Mouse (Mus musculus) MEL (cell line): ENCODE measurements around the gene Tmem178b. TPM values are rescaled to one million over a fixed set of nuclear protein-coding genes. Genes with fewer than 3 reads are reported as not detected.

Experiments used
- DNase-seq: peaks from one replicate; pipeline ENCODE4 v3.0.0; 2011; ENCODE audit warnings: low read depth, low spot score
- H3K27ac ChIP-seq: 2 replicates; pipeline ENCODE4 v1.5.1; 2012; ENCODE audit warnings: low read depth, mild to moderate bottlenecking, control low read depth, low read length, moderate library complexity; ENCODE audit not compliant: control insufficient read depth
- H3K27me3 ChIP-seq, 2 experiments: fragments of 150-350 bp in 1 of 2; sonication (generic) in 1 of 2; 2 replicates each; pipeline ENCODE4 v1.6.1; 2012; ENCODE audit warnings: low read length in 2 of 2, mild to moderate bottlenecking in 2 of 2, improper control_type of control experiment in 1 of 2, moderate library complexity in 1 of 2; ENCODE audit not compliant: insufficient read depth in 2 of 2, control insufficient read depth in 1 of 2
- H3K36me3 ChIP-seq, 2 experiments: 2 replicates each; pipeline ENCODE4 v1.6.1; 2012 to 2014; ENCODE audit warnings: low read length in 2 of 2, improper control_type of control experiment in 1 of 2, inconsistent platforms in 1 of 2, mild to moderate bottlenecking in 1 of 2; ENCODE audit not compliant: insufficient read depth in 2 of 2, control insufficient read depth in 1 of 2
- H3K4me1 ChIP-seq, 2 experiments: fragments of 150-350 bp in 1 of 2; sonication (generic) in 1 of 2; 2 replicates each; pipeline ENCODE4 v1.6.1; 2012; ENCODE audit warnings: low read length in 2 of 2, improper control_type of control experiment in 1 of 2, mild to moderate bottlenecking in 1 of 2; ENCODE audit not compliant: insufficient read depth in 2 of 2, control insufficient read depth in 1 of 2
- H3K4me3 ChIP-seq, 2 experiments: fragments of 150-350 bp in 1 of 2; sonication (generic) in 1 of 2; 2 replicates each; pipeline ENCODE4 v1.5.1; 2012; ENCODE audit warnings: low read depth in 2 of 2, low read length in 2 of 2, mild to moderate bottlenecking in 2 of 2, moderate library complexity in 2 of 2, control low read depth in 1 of 2, improper control_type of control experiment in 1 of 2; ENCODE audit not compliant: control insufficient read depth in 1 of 2, insufficient read depth in 1 of 2
- H3K79me2 ChIP-seq: 2 replicates; pipeline ENCODE4 v1.6.1; 2012; ENCODE audit warnings: mild to moderate bottlenecking, low read length, moderate library complexity; ENCODE audit not compliant: control insufficient read depth, poor library complexity, insufficient read depth
- H3K9ac ChIP-seq: 2 replicates; pipeline ENCODE4 v1.6.1; 2012; ENCODE audit warnings: low read depth, mild to moderate bottlenecking, control low read depth, low read length, moderate library complexity; ENCODE audit not compliant: control insufficient read depth, poor library complexity, severe bottlenecking
- H3K9me3 ChIP-seq: fragments of 150-350 bp; sonication (generic); replicated peaks from 2 replicates; pipeline ENCODE4 v1.6.1; 2012; ENCODE audit warnings: mild to moderate bottlenecking, low read length, improper control_type of control experiment, moderate library complexity; ENCODE audit not compliant: insufficient read depth
- CHD1 ChIP-seq: IDR thresholded peaks from 2 replicates; pipeline ENCODE4 v1.6.1; 2012; ENCODE audit warnings: low read depth, mild to moderate bottlenecking, inconsistent platforms, low read length, improper control_type of control experiment
- ELF1 ChIP-seq: IDR thresholded peaks from 2 replicates; pipeline ENCODE4 v1.6.1; 2014; ENCODE audit warnings: low read depth, mild to moderate bottlenecking, inconsistent platforms, low read length, improper control_type of control experiment, moderate library complexity
- ETS1 ChIP-seq: IDR thresholded peaks from 2 replicates; pipeline ENCODE4 v1.6.1; 2012; ENCODE audit warnings: low read depth, mild to moderate bottlenecking, inconsistent platforms, low read length, improper control_type of control experiment, moderate library complexity
- JUND ChIP-seq: IDR thresholded peaks from 2 replicates; pipeline ENCODE4 v1.6.1; 2011; ENCODE audit warnings: low read depth, mild to moderate bottlenecking, improper control_type of control experiment, low read length
- KAT2A ChIP-seq: conservative IDR thresholded peaks from 2 replicates; pipeline ENCODE4 v1.6.1; 2012; ENCODE audit warnings: low read depth, low read length, improper control_type of control experiment, inconsistent platforms
- MEF2A ChIP-seq: IDR thresholded peaks from 2 replicates; pipeline ENCODE4 v1.6.1; 2014; ENCODE audit warnings: low read depth, mild to moderate bottlenecking, inconsistent platforms, low read length, improper control_type of control experiment; ENCODE audit not compliant: poor library complexity, insufficient replicate concordance, severe bottlenecking; ENCODE audit errors: extremely low read depth
- MYB ChIP-seq: IDR thresholded peaks from 2 replicates; pipeline ENCODE4 v1.6.1; 2011; ENCODE audit warnings: mild to moderate bottlenecking, low read depth, low read length, improper control_type of control experiment
- NELFE ChIP-seq: IDR thresholded peaks from 2 replicates; pipeline ENCODE4 v1.6.1; 2011; ENCODE audit warnings: low read depth, low read length, improper control_type of control experiment
- NRF1 ChIP-seq: IDR thresholded peaks from 2 replicates; pipeline ENCODE4 v1.6.1; 2014; ENCODE audit warnings: low read depth, mild to moderate bottlenecking, inconsistent platforms, low read length, improper control_type of control experiment, moderate library complexity; ENCODE audit not compliant: poor library complexity, insufficient read depth, severe bottlenecking
- POLR2AphosphoS2 ChIP-seq: IDR thresholded peaks from 2 replicates; pipeline ENCODE4 v1.6.1; 2011; ENCODE audit warnings: low read length, improper control_type of control experiment
- POLR2AphosphoS5 ChIP-seq: IDR thresholded peaks from 2 replicates; pipeline ENCODE4 v1.6.1; 2012; ENCODE audit warnings: low read depth, borderline replicate concordance, mild to moderate bottlenecking, inconsistent platforms, low read length, moderate library complexity, mixed read lengths
- RCOR1 ChIP-seq: IDR thresholded peaks from 2 replicates; pipeline ENCODE4 v1.6.1; 2012; ENCODE audit warnings: low read depth, mild to moderate bottlenecking, inconsistent platforms, low read length, improper control_type of control experiment
- TAL1 ChIP-seq: IDR thresholded peaks from 2 replicates; pipeline ENCODE4 v1.6.1; 2012; ENCODE audit warnings: mild to moderate bottlenecking, inconsistent platforms, low read length, moderate library complexity, mixed read lengths
- TBP ChIP-seq: IDR thresholded peaks from 2 replicates; pipeline ENCODE4 v1.8.0; 2011; ENCODE audit warnings: low read depth, low read length, improper control_type of control experiment
- UBTF ChIP-seq: IDR thresholded peaks from 2 replicates; pipeline ENCODE4 v1.6.1; 2012; ENCODE audit warnings: low read depth, mild to moderate bottlenecking, inconsistent platforms, low read length, improper control_type of control experiment, moderate library complexity, borderline replicate concordance; ENCODE audit not compliant: insufficient read depth
- USF1 ChIP-seq: IDR thresholded peaks from 2 replicates; pipeline ENCODE4 v1.6.1; 2014; ENCODE audit warnings: low read depth, mild to moderate bottlenecking, inconsistent platforms, low read length, improper control_type of control experiment, moderate library complexity
- USF2 ChIP-seq, 2 experiments: IDR thresholded peaks; 2 replicates each; pipeline ENCODE4 v1.6.1; 2011 to 2012; ENCODE audit warnings: improper control_type of control experiment in 2 of 2, low read length in 2 of 2, borderline replicate concordance in 1 of 2, inconsistent platforms in 1 of 2, low read depth in 1 of 2, mild to moderate bottlenecking in 1 of 2; ENCODE audit not compliant: insufficient read depth in 1 of 2
- ZKSCAN1 ChIP-seq: IDR thresholded peaks from 2 replicates; pipeline ENCODE4 v1.6.1; 2012; ENCODE audit warnings: low read depth, mild to moderate bottlenecking, inconsistent platforms, low read length, improper control_type of control experiment, moderate library complexity
- ZMIZ1 ChIP-seq: IDR thresholded peaks from 2 replicates; pipeline ENCODE4 v1.6.1; 2012; ENCODE audit warnings: low read depth, mild to moderate bottlenecking, inconsistent platforms, low read length, improper control_type of control experiment, moderate library complexity
- polyA plus RNA-seq, 2 experiments: library from polyadenylated mRNA; stranded (reverse) in 1 of 2; unstranded in 1 of 2; fragments of >175 nt in 1 of 2; fragments of >200 nt in 1 of 2; gene quantifications; 2 replicates each; pipeline versions ENCODE4 v1.2.1 to v1.2.4; 2012; ENCODE audit warnings: low replicate concordance in 2 of 2, low read depth in 1 of 2; ENCODE audit not compliant: insufficient read length in 2 of 2, insufficient read depth in 1 of 2, missing spikeins in 1 of 2
- total RNA-seq: library from RNA; depleted of rRNA; stranded (reverse); fragments of 300-350 nt; gene quantifications from 2 replicates; pipeline ENCODE4 v1.2.3, GENCODE M21; 2012

Tmem178b gene
- total and polyA plus RNA-seq, 3 experiments: not detected

DNA sequence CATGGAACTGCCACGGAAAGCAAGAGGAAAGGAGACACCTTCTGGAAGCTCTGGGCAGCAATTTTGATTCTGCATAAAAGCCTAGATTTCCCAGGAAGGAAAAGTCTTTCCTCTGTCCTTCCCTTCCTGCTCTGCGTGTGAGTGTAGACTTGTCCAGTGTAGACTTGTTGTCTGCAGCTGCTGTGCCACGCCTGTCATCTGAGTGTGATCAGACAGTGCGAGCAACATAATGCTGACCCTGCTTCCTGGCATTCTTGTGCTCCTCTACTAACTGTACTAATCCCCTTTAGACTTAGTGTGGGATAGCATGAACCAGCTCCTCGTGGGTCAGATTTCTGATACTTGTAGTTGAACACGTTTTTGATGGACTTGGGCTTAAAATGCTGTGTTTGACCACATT lies 262.6 kb downstream of the Tmem178b start:
- Histone ChIP-seq H3K9ac (no peak overlapping the region), H3K4me3 (no peak overlapping the region), H3K4me1 (no peaks in the 10 kb centered on the region), H3K9me3 (no peaks in the 10 kb centered on the region), H3K27ac (no peak overlapping the region), H3K36me3 (no peaks in the 10 kb centered on the region), H3K79me2 (no peaks in the 10 kb centered on the region), H3K27me3 (no peaks in the 10 kb centered on the region)
- DNase-seq: no peak
- TF ChIP-seq MEF2A (no peak), ZMIZ1 (no peak), JUND (no peak), MYB (no peak), USF2 (IDR thresholded peaks at IDR 0.05; ENCODE audit: borderline replicate concordance in 1 of 2, insufficient read depth in 1 of 2, low read depth in 1 of 2, low read length in 2 of 2) (no peak), RCOR1 (no peak), CHD1 (no peak)

DNA sequence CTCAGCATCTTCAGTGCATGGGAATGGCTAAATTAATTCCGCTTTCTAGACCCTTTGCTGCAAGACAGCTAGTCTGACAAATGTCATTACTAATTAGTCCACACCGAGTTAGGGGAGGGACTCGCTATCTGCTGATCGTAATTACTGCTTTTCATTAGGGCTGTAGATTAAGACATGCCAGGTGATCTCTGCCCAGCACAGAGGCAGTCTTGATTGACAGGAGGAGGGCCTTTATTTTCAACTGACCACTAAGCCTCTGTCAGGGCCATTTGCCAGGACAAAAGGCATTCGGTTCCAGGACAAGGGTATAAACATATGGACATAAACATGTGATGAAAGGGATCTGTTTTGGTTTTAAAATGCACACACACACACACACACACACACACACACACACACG lies 264.3 kb downstream of the Tmem178b start:
- Histone ChIP-seq H3K9me3 (no peaks in the 10 kb centered on the region), H3K4me3 (no peak overlapping the region), H3K27ac (no peak overlapping the region)
- DNase-seq: no peak
- no peak for TF ChIP-seq NRF1
- TF ChIP-seq ZKSCAN1: no peak
- no peak for TF ChIP-seq ELF1
- TF ChIP-seq NELFE: no peak
- no peak for TF ChIP-seq TAL1
- no peak for TF ChIP-seq POLR2AphosphoS2
- TF ChIP-seq JUND: no peak
- no peak for TF ChIP-seq POLR2AphosphoS5
- TF ChIP-seq ETS1: no peak
- TF ChIP-seq USF1: no peak
- no peak for TF ChIP-seq TBP
- TF ChIP-seq UBTF: no peak
- no peak for TF ChIP-seq KAT2A
- no peak for TF ChIP-seq MYB
- TF ChIP-seq, all 39 proteins: peak for 0
- no peak overlapping the region for H3K9ac ChIP-seq
- no peaks in the 10 kb centered on the region for H3K27me3 ChIP-seq
- no peaks in the 10 kb centered on the region for H3K36me3 ChIP-seq
- no peaks in the 10 kb centered on the region for H3K4me1 ChIP-seq
- H3K79me2 ChIP-seq: no peaks in the 10 kb centered on the region
